Mouse (Mus musculus): ENCODE results near the gene Ltbr.

DNA sequence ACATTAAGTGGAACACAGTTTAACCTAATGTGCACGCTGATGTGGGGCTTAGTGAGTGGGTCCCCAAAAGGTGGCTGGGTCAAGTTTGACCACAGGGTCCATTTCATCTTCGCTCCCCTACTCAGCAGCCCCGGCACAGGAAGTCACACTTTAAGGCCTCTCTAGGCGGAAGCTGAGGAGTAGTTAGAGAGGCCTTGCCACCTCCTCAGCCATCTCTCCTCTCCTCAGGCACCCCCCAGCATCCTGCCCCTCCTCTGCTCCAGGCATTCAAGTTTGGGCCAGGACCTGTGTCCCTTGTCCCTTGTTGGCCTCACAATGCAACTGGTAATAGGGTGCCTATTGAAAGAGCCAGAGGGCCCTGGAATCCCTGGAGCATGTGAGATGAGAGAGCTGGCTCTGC is 40.0 kb upstream of the Ltbr start:
- TF ChIP-seq CTCF (conservative IDR thresholded peaks at IDR 0.05; ENCODE audit: insufficient read depth, insufficient read length, low read depth, low read length) (no peak), POLR2A (IDR thresholded peaks at IDR 0.05; ENCODE audit: low read depth, low read length) (no peak)
